Mouse (Mus musculus): Measurements from ENCODE around the gene Atg2b.

Atg2b gene

GRCm38 (mm10) chr12:105678762-105679161 is 6.2 kb downstream of the Atg2b start:
- DNase-seq, result no peak

- no peak for DNase-seq
These were observed 6.8 kb downstream of the Atg2b start for GRCm38 (mm10) chr12:105678211-105678610.

DNA sequence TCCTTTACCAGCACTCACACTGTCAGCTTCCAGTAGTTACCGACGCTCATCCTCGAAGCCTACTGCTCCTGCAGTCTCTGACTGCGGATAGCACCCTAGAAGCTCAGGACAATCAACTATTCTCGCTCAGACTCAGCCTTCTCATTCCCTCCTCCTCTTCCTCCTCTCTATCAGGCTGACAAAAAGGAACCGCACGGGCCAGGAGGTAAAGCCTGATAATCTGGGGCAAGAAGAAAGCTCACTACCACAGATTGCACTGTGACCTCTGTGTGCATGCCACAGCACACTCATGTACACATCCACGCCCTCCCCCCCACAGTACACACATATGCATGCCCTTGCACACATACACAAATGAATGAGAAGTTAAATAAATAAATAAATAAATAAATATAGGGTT is 8.7 kb downstream of the Atg2b start:
- DNase-seq, result no peak

- no peak for DNase-seq
These were observed 29.2 kb downstream of the Atg2b start for GRCm38 (mm10) chr12:105655850-105656249.

- no peak for DNase-seq
These were observed 42.2 kb downstream of the Atg2b start for GRCm38 (mm10) chr12:105642770-105643321.

DNA sequence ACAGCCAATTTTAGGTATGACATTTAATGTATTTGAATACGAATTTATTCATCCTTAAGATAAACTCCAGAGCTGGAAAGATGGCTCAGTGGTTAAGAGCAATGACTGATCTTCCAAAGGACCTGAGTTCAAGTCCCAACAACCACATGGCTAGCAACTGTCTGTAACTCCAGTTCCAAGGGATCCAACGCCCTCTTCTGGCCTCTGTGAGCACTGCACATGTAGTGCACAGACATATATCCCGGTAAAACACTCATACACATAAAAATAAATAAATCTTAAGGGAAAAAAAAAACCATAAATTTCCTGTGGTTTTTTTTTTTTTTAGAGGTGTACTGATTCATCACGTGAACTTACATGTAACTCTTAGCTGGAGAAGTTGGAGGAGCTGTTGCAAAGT is 47.5 kb downstream of the Atg2b start:
- DNase-seq, result no peak

DNA sequence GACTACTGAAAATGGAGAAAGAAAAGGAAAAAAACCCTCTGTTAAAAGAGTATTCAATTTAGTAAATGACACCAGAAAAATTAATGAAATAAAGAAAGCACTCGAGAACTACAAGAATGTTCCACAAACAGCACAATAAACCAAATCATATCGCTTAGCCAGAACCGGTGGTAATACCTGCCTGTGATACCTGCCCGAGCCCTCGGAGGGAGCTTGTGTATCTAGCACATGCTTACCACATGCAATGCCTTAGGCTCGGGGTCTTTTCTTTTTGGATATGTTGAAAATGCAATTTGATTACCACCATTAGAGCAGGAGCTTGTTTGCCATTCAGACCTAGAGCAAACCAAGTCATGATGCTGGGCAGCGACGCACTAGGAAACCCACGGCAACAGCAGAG is 48.5 kb downstream of the Atg2b start:
- DNase-seq, result no peak

GRCm38 (mm10) chr12:105634374-105635067 is 50.5 kb downstream of the Atg2b start:
- DNase-seq, result no peak

GRCm38 (mm10) chr12:105625798-105626197 is 59.2 kb downstream of the Atg2b start:
- DNase-seq, result no peak

- no peak for DNase-seq
These were observed 62.0 kb downstream of the Atg2b start for GRCm38 (mm10) chr12:105622981-105623539.

DNA sequence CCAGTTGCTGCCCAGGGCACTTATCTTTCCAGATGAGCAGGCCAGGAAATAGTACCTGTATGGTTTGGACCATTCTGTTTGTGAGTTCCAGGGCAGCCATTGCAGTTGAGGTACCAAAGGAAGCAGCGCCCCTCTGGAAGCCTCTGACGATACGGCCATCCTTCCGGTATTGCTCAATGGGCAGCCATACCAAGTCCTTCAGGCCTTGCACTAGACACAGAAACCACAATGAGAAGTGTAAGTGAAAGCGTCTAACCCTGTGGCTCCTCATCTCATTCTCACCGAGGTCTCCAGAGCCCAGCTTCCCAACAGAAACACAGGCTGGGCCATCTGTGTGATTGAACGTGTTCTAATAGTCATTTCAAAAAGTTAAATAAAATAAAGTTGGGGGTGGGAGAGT is 63.0 kb downstream of the Atg2b start:
- DNase-seq, result no peak

DNA sequence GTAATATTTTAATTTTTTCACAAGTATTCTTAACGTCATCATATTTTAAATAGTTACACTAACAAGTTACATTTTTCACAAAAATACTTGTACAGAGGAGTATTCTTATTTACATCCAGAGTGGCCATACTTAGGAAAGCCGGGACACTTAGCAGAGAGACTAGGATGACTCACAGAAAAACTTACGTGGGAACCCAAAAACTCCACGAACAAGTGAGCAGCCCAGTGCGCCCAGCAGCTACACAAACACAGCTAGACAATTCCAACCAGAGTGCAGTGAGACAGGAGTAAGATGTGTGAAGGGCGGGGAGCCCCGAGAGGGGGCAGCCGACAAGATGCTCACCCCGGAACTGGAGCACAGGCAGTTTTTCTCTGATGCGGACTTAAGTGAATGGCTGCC is 71.5 kb downstream of the Atg2b start:
- DNase-seq, result no peak

GRCm38 (mm10) chr12:105611748-105612147 is 73.3 kb downstream of the Atg2b start:
- peak; percentile 27 to 45 for DNase-seq

DNA sequence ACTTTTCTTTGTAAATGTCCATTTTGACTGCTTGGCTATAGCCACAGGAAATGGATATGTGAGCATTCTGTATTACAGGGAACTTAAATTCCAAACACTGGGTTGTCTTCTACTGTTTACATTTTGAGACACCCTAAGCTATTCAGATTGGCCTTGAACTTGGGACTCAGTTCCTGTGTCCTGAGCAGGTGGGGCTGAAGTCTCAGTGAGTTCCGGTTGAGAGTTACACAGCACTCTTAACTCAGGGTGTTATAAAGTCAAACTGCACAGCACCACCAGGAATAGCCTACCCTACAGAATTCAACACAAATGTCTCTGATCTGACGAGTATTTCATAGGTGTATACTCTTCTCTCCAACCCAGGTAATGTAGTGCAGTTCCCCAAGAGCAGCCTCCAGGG is 74.0 kb downstream of the Atg2b start:
- DNase-seq, result no peak

- DNase-seq, result no peak
These were observed 78.1 kb downstream of the Atg2b start for GRCm38 (mm10) chr12:105606881-105607280.

- no peak for DNase-seq
These were observed 79.8 kb downstream of the Atg2b start for GRCm38 (mm10) chr12:105605212-105605611.

DNA sequence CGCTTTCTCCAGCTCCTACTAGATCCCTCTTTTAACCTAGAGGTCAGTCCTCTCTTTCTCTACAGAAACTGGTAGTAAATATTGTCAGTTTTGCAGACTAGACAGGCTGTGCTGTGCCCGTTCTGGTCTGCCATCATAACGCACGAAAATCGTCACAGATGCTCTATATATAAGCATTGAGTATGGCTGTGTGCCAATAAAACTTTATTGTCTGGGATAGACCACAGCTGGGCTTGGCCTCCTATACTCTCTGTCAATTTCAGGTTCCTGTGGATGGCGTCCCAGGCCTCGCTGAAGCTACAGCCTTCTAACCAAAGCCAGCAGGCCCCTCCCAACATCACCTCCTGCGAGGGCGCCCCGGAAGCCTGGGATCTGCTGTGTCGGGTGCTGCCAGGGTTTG is 81.1 kb downstream of the Atg2b start:
- DNase-seq, result no peak

GRCm38 (mm10) chr12:105602581-105603210 is 82.3 kb downstream of the Atg2b start, which contains the start of gene Bdkrb1:
Gene Bdkrb1 (plus strand): TSS chr12:105603085.
- no peak for DNase-seq

DNA sequence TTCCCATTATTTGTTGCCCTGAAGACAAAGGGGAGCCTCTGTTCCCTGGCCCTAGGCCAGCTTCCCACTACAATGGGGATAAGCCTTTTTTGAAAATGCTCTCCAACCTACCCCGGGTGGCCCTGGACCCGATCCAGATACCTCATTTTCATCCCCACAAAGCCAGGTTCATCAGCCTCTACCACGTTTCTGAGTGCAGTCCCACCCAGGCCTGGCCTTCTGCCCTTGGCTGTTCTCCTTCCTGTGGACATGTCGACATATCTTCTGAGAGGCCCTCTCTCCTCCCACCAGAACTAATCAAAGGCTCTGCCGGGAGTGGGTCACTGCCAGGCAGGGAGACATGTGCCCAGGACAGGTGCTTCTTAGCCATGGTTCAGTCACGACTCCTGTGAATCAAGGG is 83.4 kb downstream of the Atg2b start:
- DNase-seq, result peak; percentile 20 to 21

- DNase-seq, result no peak
These were observed 85.9 kb downstream of the Atg2b start for GRCm38 (mm10) chr12:105599098-105599497.

- DNase-seq, result no peak
These were observed 86.5 kb downstream of the Atg2b start for GRCm38 (mm10) chr12:105598503-105598902.

GRCm38 (mm10) chr12:105597135-105597534 is 87.9 kb downstream of the Atg2b start:
- no peak for DNase-seq

DNA sequence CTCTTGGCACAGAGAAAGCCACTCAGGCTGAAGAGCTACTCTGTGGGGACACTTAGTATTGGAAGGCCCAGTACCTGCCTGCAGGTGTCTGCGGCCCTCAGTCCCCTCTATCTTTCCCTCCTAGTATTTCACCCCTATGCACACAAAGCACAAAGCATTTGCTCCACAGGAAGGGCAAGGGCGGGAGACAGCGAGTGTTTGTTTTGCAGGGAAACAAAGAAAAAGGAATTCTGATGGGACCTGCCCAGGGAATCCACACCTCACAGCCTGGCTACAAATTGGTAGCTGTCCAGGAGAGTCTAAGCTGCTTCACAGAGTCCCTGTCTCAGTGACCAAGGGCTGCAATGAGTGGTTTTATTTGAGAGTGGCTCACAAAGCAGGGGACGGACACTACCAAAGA is 91.5 kb downstream of the Atg2b start:
- no peak for DNase-seq

DNA sequence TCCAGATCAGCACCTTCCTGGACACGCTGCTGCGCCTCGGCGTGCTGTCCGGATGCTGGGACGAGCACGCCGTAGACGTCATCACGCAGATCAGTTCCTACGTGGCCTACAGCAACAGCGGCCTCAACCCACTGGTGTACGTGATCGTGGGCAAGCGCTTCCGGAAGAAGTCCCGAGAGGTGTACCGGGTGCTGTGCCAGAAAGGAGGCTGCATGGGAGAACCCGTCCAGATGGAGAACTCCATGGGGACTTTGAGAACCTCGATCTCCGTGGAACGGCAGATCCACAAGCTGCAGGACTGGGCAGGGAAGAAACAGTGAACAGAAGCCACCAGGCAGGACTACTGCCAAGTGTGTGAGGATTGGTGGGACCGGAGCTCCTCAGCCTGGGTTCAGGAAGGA is 92.7 kb downstream of the Atg2b start:
- DNase-seq, result peak; percentile 46 to 51

Measured in cerebellum, adult 18-20 months (tissue).